Mouse (Mus musculus): ENCODE results near the gene Dnajc4. TPM values are rescaled to one million over a fixed set of nuclear protein-coding genes. Genes with fewer than 3 reads are reported as not detected.

Gene Dnajc4
- total RNA-seq, 2 experiments from 2014 or later, result 11.5 to 17.8 TPM

DNA sequence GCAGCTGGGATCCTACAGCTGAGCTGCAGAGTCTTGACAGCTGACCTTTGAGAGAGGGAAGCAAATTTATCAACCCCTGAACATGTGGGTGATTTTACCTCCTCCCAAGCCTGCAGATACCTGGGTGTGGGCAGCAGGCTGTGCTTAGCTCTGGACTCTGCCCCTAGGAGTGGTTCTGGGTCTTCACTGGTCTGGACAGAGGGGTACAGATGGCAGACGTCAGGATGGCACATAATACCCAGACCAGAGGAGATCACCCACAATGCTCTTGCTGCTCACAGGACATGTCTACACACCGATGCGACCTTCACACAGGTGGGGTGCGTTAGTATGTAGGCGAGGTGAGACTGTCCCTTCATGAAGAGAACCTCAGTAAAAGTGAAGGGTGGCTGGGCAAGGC lies 42.8 kb downstream of the Dnajc4 start:
- ATAC-seq (replicated peaks; ENCODE audit: poor library complexity), result no peak

DNA sequence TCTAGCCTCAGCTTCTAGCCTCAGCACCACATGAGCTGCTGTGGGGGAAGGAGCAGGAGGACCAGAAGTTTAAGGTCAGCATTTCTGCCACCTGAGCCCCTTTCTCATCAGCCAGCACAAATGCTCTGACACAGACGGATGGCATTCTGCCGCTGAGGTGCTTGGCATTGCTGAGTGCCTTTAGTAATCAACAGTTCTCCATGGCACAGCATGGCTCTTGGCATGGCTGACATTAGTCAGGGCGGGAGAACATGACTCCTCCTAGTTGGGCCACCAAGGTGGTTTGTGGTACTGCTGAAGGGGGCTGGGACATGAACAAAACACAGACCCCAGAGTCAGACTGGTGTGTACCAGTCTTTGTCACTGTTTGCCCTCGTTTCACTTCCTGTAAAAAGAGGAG lies 44.2 kb downstream of the Dnajc4 start:
- ATAC-seq (replicated peaks; ENCODE audit: poor library complexity), result no peak

DNA sequence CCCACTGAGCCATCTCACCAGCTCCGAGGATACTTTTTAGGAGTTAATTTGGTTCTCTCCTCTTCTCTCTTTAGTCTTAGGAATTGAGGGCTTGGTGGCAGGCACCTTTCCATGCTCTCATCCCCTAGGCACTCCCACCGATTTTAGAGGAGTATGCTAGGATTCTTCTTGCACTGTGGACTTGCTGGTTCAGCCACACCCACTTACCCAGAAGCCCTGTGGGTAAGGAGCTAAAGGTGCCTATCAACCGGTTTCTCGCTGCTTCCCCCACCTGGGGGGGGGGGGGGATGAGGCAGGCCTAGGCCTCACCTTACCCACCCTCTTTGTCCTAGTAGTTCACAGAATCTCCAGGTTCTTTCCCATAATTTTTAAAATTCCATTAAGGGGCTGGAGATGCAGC lies 44.6 kb downstream of the Dnajc4 start:
- no peak for ATAC-seq (replicated peaks; ENCODE audit: poor library complexity)

DNA sequence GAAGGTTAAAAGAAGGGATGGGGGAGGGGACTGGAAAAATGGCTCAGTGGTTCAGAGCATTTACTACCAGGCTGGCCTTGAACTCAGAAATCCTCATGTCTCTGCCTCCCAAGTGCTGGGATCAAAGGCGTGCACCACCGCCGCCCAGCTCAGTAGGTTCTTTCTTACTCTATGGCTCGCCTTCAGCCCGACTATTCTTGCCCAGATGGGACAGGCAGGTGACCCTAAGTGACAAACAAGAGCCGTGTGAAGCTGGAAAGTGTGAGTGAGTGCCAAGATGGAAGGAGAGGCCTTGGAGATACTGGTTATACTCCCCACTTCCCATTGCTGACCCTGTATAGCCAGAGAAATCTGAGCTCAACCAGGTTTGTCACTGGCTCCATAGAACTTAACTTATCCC lies 48.7 kb downstream of the Dnajc4 start:
- no peak for ATAC-seq (replicated peaks; ENCODE audit: poor library complexity)

DNA sequence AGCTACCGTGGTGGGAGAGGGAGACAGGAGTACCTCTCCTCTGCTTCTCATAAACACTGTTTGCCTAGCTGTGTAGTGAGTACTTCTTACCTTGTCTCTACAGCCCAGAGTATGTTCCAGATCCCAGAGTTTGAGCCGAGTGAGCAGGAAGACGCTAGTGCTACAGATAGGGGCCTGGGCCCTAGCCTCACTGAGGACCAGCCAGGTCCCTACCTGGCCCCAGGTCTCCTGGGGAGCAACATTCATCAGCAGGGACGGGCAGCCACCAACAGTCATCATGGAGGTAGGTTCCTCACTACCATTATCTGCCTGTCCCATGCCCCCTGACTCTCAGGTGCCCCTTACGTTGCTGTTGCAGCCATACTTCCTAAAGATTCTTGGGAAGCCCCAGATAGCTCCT lies 49.6 kb downstream of the Dnajc4 start:
- ATAC-seq (replicated peaks; ENCODE audit: poor library complexity), result no peak

DNA sequence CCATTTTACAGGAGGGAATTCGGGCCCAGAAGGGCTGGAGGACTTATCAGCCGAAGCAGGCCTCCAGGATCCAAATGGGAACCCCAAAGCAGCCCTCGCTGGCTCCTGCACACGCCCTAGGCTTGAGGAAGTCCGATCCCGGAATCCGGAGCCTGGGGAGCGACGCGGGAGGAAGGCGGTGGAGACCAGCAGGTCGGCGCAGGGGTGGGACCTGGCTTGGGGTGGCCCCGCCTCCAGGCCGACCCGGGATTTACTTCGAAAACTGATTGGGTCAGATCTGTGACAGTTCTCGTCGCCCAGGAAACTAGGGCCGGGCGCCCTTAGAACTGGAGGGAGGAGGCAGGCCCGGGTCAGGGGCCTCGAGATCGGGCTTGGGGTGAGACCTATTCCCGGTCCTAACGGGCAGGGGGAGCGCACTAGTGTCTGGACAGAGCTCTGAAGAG lies 50.1 kb downstream of the Dnajc4 start, which contains the start of gene Gpr137:
TSS of gene Gpr137 (minus strand) at position 232 of the 443 bp plus-strand sequence.
- peak; percentile 77 for ATAC-seq (replicated peaks; ENCODE audit: poor library complexity)

DNA sequence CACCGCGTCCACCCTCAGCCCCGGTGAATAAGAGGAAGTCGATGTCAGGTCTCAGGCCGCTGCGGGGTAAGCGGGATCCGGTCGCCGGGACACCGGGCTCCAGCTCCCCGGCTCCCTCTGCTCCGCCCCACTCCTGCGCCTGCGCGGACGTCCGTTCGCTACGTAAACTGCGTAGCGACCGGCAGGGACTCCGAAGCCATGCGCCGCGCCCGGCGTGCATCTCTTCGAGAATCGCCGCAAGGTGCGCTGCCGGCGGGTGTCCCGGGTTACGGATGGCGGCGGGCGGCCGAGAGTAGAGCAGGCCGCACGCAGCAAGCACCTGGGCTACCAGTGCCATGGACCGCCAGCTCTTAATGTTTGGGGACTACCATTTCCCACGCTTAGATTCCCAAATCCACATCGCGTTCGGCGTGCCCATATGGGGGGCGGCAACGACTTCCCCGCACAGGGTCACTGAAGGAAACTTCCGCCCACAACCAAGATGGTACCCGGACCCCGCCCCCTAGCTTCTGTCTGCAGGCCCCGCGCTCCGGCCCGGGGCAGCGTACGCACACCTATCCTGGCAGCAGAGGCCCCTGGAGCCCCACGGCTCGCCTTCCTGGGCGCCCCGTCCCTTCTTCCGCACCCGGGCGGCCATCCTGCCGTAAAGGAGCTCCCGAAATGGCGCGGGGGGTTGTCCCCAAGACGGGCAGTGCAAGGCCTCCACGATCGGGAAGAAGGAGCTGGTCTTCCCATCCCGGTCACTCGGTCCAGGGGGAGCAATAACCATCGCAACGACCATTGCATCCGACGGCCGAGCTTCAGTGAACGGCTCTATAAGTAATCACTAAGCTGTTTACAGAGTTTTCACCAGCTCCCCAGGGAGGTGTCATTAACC lies 50.8 kb downstream of the Dnajc4 start, which contains the start of gene Bad:
TSS of gene Bad (plus strand) at position 490 of the 877 bp plus-strand sequence.
- peak; percentile 84 for ATAC-seq (replicated peaks; ENCODE audit: poor library complexity)

DNA sequence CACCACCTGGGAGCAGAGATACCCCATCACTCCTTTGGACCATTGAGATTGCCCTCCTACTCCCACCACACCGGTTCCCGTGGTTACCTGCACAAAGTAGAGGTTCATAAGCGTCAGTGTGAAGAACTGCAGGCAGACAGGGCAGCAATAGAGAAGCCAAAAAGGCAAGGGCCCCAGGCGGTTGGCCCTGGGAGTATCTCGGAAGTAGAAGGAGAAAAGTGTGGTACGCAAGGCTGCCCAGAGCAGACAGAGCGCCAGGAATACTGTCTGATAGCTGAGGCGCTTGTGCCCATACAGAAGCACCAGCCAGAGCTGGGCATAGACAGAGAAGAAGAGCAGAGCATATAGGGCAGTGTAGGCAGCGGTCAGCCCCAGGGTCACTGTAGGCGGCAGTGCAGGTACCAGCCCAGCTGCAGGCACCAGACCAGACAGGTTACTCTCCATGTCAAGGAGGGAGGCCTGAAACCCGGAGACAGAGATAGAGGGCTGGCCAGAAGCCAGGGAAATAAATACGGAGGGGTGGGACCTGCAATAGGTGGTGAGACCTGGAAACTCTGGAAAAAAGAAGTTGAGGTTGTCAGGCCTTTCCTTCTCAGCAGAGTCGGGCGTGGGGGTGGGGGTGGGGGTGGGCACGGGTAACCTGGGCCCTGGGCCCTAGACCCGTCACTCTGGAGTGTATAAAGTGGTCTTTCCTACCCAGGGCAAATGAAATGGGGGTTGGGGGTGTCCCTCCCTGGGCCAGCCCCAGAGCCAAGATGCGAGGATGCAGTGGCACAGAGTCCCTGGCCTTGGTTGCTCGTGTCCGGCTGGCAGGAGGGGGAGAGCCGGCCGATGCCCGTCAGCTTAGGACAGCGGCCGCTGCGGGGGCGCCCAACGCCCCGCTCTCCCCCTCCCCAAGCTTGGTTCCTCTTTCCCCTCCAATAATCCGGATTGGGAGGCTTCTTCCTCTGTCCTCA lies 51.7 kb downstream of the Dnajc4 start:
- no peak for ATAC-seq (replicated peaks; ENCODE audit: poor library complexity)

DNA sequence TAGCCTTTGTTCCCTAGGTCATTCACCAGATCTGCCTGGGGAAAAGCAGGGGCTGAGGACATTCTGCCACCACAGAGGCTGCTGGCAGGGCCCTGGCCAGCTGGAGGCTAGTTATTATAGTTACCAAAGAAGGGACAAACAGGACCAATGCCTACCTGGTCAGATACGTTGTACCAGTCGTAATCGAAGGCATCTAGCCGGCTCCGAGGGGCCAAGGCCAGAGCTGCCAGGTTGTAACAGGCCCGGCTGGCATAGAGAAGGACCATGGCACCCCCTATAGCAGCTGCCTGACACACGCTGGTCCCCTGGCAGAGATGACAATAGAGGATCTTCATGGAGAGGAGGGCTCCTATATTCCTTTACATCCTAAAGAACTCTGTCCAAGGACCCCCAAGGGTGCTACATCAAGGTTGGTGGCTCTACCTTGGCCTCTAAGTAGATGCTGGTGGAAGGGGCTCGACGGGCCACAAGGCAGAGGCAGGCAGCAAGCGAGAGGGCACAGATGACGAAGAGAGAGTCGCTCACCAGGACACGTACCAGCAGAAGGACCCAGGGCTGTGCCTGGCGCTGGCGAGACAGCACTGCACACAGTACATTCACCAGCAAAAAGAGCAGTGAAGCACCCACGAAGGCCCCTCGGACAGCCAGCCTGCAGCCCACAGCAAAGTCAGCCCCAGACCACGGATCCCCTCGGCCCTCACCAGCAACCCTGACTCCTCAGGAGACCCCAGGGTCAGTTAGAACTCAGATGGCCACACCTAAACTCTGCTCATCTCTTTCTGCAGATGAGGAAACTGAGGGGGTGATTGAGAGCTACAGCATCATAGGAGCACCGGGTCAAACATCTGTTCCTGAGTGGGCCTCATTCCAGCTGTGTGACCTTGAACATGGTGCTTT lies 53.0 kb downstream of the Dnajc4 start:
- no peak for ATAC-seq (replicated peaks; ENCODE audit: poor library complexity)

Other genes with a start within 250 kb of the Dnajc4 start
- gene Rps6ka4, start 151.9 kb downstream of the Dnajc4 start, total RNA-seq (2015), result 1.0 and 4.1 TPM in 2 replicates
- 3.8 and 4.3 TPM in 2 replicates for gene Rps6ka4, start 151.9 kb downstream of the Dnajc4 start, total RNA-seq (2017)
- gene Ccdc88b, start 134.4 kb downstream of the Dnajc4 start, total RNA-seq (2015), result 6.9 and 7.6 TPM in 2 replicates
- 48.6 and 53.0 TPM in 2 replicates for gene Ccdc88b, start 134.4 kb downstream of the Dnajc4 start, total RNA-seq (2017)
- gene Trmt112, start 82.9 kb downstream of the Dnajc4 start, total RNA-seq (2015), result 149 and 168 TPM in 2 replicates
- 229 and 256 TPM in 2 replicates for gene Trmt112, start 82.9 kb downstream of the Dnajc4 start, total RNA-seq (2017)
- gene Prdx5, start 82.5 kb downstream of the Dnajc4 start, total RNA-seq (2015), result 310 and 346 TPM in 2 replicates
- 546 and 620 TPM in 2 replicates for gene Prdx5, start 82.5 kb downstream of the Dnajc4 start, total RNA-seq (2017)
- 8.5 and 10.2 TPM in 2 replicates for gene Esrra, start 70.8 kb downstream of the Dnajc4 start, total RNA-seq (2015)
- gene Esrra, start 70.8 kb downstream of the Dnajc4 start, total RNA-seq (2017), result 23.9 and 27.5 TPM in 2 replicates
- gene Catsperz, start 67.2 kb downstream of the Dnajc4 start, total RNA-seq (2015), result 1.3 and 2.1 TPM in 2 replicates
- 0.67 and 0.98 TPM in 2 replicates for gene Catsperz, start 67.2 kb downstream of the Dnajc4 start, total RNA-seq (2017)
- gene Kcnk4, start 58.1 kb downstream of the Dnajc4 start, total RNA-seq (2015), result not detected in 2 replicates
- not detected in 2 replicates for gene Kcnk4, start 58.1 kb downstream of the Dnajc4 start, total RNA-seq (2017)
- gene Bad, start 50.7 kb downstream of the Dnajc4 start, total RNA-seq (2015), result 13.4 and 14.1 TPM in 2 replicates
- gene Bad, start 50.7 kb downstream of the Dnajc4 start, total RNA-seq (2017), result 43.1 and 56.3 TPM in 2 replicates
- 9.4 and 13.1 TPM in 2 replicates for gene Gpr137, start 50.1 kb downstream of the Dnajc4 start, total RNA-seq (2015)
- 14.0 and 20.3 TPM in 2 replicates for gene Gpr137, start 50.1 kb downstream of the Dnajc4 start, total RNA-seq (2017)
- 190 and 236 TPM in 2 replicates for gene Ppp1r14b, start 17.6 kb downstream of the Dnajc4 start, total RNA-seq (2015)
- 131 and 141 TPM in 2 replicates for gene Ppp1r14b, start 17.6 kb downstream of the Dnajc4 start, total RNA-seq (2017)
- gene Plcb3, start 16.1 kb downstream of the Dnajc4 start, total RNA-seq (2015), result 5.0 and 6.8 TPM in 2 replicates
- gene Plcb3, start 16.1 kb downstream of the Dnajc4 start, total RNA-seq (2017), result 7.3 and 7.6 TPM in 2 replicates
- 123 and 129 TPM in 2 replicates for gene Fkbp2, start 12.1 kb downstream of the Dnajc4 start, total RNA-seq (2015)
- gene Fkbp2, start 12.1 kb downstream of the Dnajc4 start, total RNA-seq (2017), result 176 and 181 TPM in 2 replicates
- 30.4 and 33.1 TPM in 2 replicates for gene Vegfb, start 4.9 kb downstream of the Dnajc4 start, total RNA-seq (2015)
- gene Vegfb, start 4.9 kb downstream of the Dnajc4 start, total RNA-seq (2017), result 11.6 and 13.6 TPM in 2 replicates
- gene Nudt22, start 3.5 kb upstream of the Dnajc4 start, total RNA-seq (2015), result 10.6 and 18.9 TPM in 2 replicates
- 7.7 and 13.3 TPM in 2 replicates for gene Nudt22, start 3.5 kb upstream of the Dnajc4 start, total RNA-seq (2017)
- 1.4 and 2.2 TPM in 2 replicates for gene Trpt1, start 3.6 kb upstream of the Dnajc4 start, total RNA-seq (2015)
- 0.08 and 0.81 TPM in 2 replicates for gene Trpt1, start 3.6 kb upstream of the Dnajc4 start, total RNA-seq (2017)
- 63.8 and 78.7 TPM in 2 replicates for gene Fermt3, start 26.9 kb upstream of the Dnajc4 start, total RNA-seq (2015)
- gene Fermt3, start 26.9 kb upstream of the Dnajc4 start, total RNA-seq (2017), result 216 and 225 TPM in 2 replicates
- 197 and 204 TPM in 2 replicates for gene Stip1, start 47.4 kb upstream of the Dnajc4 start, total RNA-seq (2015)
- gene Stip1, start 47.4 kb upstream of the Dnajc4 start, total RNA-seq (2017), result 244 and 250 TPM in 2 replicates
- gene Macrod1, start 64.2 kb upstream of the Dnajc4 start, total RNA-seq (2015), result 12.7 and 17.6 TPM in 2 replicates
- 0.68 and 3.7 TPM in 2 replicates for gene Macrod1, start 64.2 kb upstream of the Dnajc4 start, total RNA-seq (2017)
- not detected in 2 replicates for gene Flrt1, start 113.2 kb upstream of the Dnajc4 start, total RNA-seq (2015)
- not detected in 2 replicates for gene Flrt1, start 113.2 kb upstream of the Dnajc4 start, total RNA-seq (2017)
- 33.1 and 34.0 TPM in 2 replicates for gene Otub1, start 213.7 kb upstream of the Dnajc4 start, total RNA-seq (2015)
- gene Otub1, start 213.7 kb upstream of the Dnajc4 start, total RNA-seq (2017), result 60.8 and 69.5 TPM in 2 replicates
- gene Cox8a, start 225.0 kb upstream of the Dnajc4 start, total RNA-seq (2015), result 599 and 622 TPM in 2 replicates
- gene Cox8a, start 225.0 kb upstream of the Dnajc4 start, total RNA-seq (2017), result 549 and 714 TPM in 2 replicates
- 49.8 and 57.5 TPM in 2 replicates for gene Naa40, start 248.6 kb upstream of the Dnajc4 start, total RNA-seq (2015)
- gene Naa40, start 248.6 kb upstream of the Dnajc4 start, total RNA-seq (2017), result 47.1 and 51.8 TPM in 2 replicates